ENCODE assay signal across 9 mouse cellular contexts in genomic region chr6:94592710-94593109, GRCm38 (mm10).
A peak's percentile ranks its signal among the peaks of the same experiment; 100 is the strongest.
DNase-seq lines count a peak whose midpoint lies in the region; ATAC-seq and TF ChIP-seq lines count a peak whose summit lies in the region.
"Had no signal": no experiment of that assay in that cellular context is flagged by ENCODE, and none has a peak within 500 bp of the region (broad histone marks: within the 10 kb centered on the region; RNA-seq: fewer than 3 reads in every experiment).

No protein-coding gene starts in this region.

- no peaks in the 10 kb centered on the region for H3K9me3 ChIP-seq in hindbrain, embryonic 16.5 days (ENCODE audit: control insufficient read depth, low read length)
- no peaks in the 10 kb centered on the region for H3K9me3 ChIP-seq in stomach, embryonic 14.5 days (ENCODE audit: control insufficient read depth, low read depth, low read length)

- peak; percentile 80 for ATAC-seq in hindbrain, embryonic 16.5 days
- peak; percentile 82 for ATAC-seq in stomach, embryonic 14.5 days (ENCODE audit: insufficient number of reproducible peaks, insufficient read depth, low FRiP score, low read depth)

- peak overlapping the region; percentile 31 for H3K9ac ChIP-seq in heart, adult 2 months (ENCODE audit: low read depth, low read length)
- H3K9ac ChIP-seq in hindbrain, embryonic 16.5 days (ENCODE audit: low read depth, low read length): no peak overlapping the region
- H3K9ac ChIP-seq in stomach, embryonic 14.5 days (replicated peaks; ENCODE audit: low read depth, low read length): no peak overlapping the region

- H3K36me3 ChIP-seq in heart, adult 2 months (ENCODE audit: control insufficient read depth, insufficient read depth, low read length): peaks cover 3% of the 10 kb centered on the region
- no peaks in the 10 kb centered on the region for H3K36me3 ChIP-seq in hindbrain, embryonic 16.5 days (ENCODE audit: control insufficient read depth, insufficient read depth, low read length)
- H3K36me3 ChIP-seq in stomach, embryonic 14.5 days (ENCODE audit: control insufficient read depth, insufficient read depth, low read length): no peaks in the 10 kb centered on the region

- no peak for TF ChIP-seq EP300 in heart, adult 2 months (IDR thresholded peaks at IDR 0.05; ENCODE audit: insufficient read depth, low read depth, low read length)

- peak overlapping the region; percentile 55 for H3K27ac ChIP-seq in heart, adult 2 months
- peak overlapping the region; percentile 16; the same call in 1 of the 2 replicates for H3K27ac ChIP-seq in hindbrain, embryonic 16.5 days (ENCODE audit: low read depth, low read length)
- H3K27ac ChIP-seq in stomach, embryonic 14.5 days (ENCODE audit: low read length): peak overlapping the region; percentile 67

- no peak for TF ChIP-seq POLR2A in heart, adult 2 months (IDR thresholded peaks at IDR 0.05; ENCODE audit: insufficient read depth, low read depth, low read length)

- DNase-seq in heart, adult 2 months: no peak
- DNase-seq in heart, adult 18-20 months: no peak
- DNase-seq in retina, postnatal 1 day: peak; percentile 38
- DNase-seq in retina, embryonic 14.5 days (ENCODE audit: low spot score): no peak
- no peak for DNase-seq in adrenal gland, adult 8-10 months
- DNase-seq in thymus, postnatal 0 days (ENCODE audit: low spot score): no peak
- DNase-seq: lung, postnatal 36 days had no signal

- 8% methylated on average over 4 of the region's 4 CpGs for WGBS in heart, adult 2 months
- WGBS in hindbrain, embryonic 16.5 days: 16% methylated on average over 4 of the region's 4 CpGs
- 5% methylated on average over 4 of the region's 4 CpGs for WGBS in stomach, embryonic 14.5 days

- peak overlapping the region; percentile 33 for H3K4me3 ChIP-seq in heart, adult 2 months
- no peak overlapping the region for H3K4me3 ChIP-seq in hindbrain, embryonic 16.5 days (ENCODE audit: low read length)
- no peak overlapping the region for H3K4me3 ChIP-seq in stomach, embryonic 14.5 days (ENCODE audit: low read depth, low read length)

- intact Hi-C loops in heart, adult 2 months (cut with DNase I): no loop called here

- no peaks in the 10 kb centered on the region for H3K27me3 ChIP-seq in heart, adult 2 months (ENCODE audit: control insufficient read depth, insufficient read depth, low read length)
- no peaks in the 10 kb centered on the region for H3K27me3 ChIP-seq in hindbrain, embryonic 16.5 days (replicated peaks; ENCODE audit: control insufficient read depth, insufficient read depth, low read length)
- H3K27me3 ChIP-seq in stomach, embryonic 14.5 days (ENCODE audit: control insufficient read depth, insufficient read depth, low read length): no peaks in the 10 kb centered on the region

- no peak for TF ChIP-seq CTCF in heart, adult 2 months (IDR thresholded peaks at IDR 0.05)

- no peaks in the 10 kb centered on the region for H3K79me2 ChIP-seq in heart, adult 2 months (replicated peaks; ENCODE audit: control insufficient read depth, insufficient read depth, low read length)

- peaks cover 7% of the 10 kb centered on the region for H3K4me1 ChIP-seq in heart, adult 2 months (ENCODE audit: control insufficient read depth, insufficient read depth, low read length)
- peaks cover 4% of the 10 kb centered on the region; the same call in 1 of the 2 replicates for H3K4me1 ChIP-seq in hindbrain, embryonic 16.5 days (ENCODE audit: control insufficient read depth, insufficient read depth, low read depth, low read length)
- peaks cover 19% of the 10 kb centered on the region for H3K4me1 ChIP-seq in stomach, embryonic 14.5 days (ENCODE audit: control insufficient read depth, insufficient read depth, low read length)

- no peak overlapping the region for H3K4me2 ChIP-seq in hindbrain, embryonic 16.5 days (ENCODE audit: low read length)
- H3K4me2 ChIP-seq in stomach, embryonic 14.5 days (replicated peaks; ENCODE audit: low read depth, low read length): peak overlapping the region; percentile 6; the same call in 1 of the 2 replicates

Comparison
In these comparisons a context has a peak if more than half of its experiments do, and no peak if none do; other contexts are left out.
1. H3K27ac ChIP-seq: peak in every context shown above with its lines; median percentile 67 in stomach, embryonic 14.5 days; 55 in heart, adult 2 months; 16 in hindbrain, embryonic 16.5 days.